Mouse (Mus musculus) lung, embryonic 15.5 days (tissue): ENCODE measurements at regions not wholly inside any gene's neighbourhood (a gene's known extent, or its start where the extent isn't known, plus 50 kb on each side); places are given as distances from the start of the nearest gene placed in this dataset.

Source experiments
- ATAC-seq: fragments of 200-750 bp; cut with Nextera tagmentation; 2 replicates; pipeline ENCODE4 v1.8.0; 2017; ENCODE audit warnings: moderate number of reproducible peaks, borderline replicate concordance; ENCODE audit not compliant: low FRiP score, low TSS enrichment; ENCODE audit errors: extremely low read depth
- H3K27ac ChIP-seq: fragments of 300-500 bp; sonication (generic); 2 replicates; pipeline ENCODE4 v1.5.1; 2015; ENCODE audit warnings: moderate library complexity, mild to moderate bottlenecking, inconsistent platforms
- H3K27me3 ChIP-seq: fragments of 300-500 bp; sonication (generic); 2 replicates; pipeline ENCODE4 v1.6.1; 2015; ENCODE audit warnings: inconsistent platforms
- H3K36me3 ChIP-seq: fragments of 300-500 bp; sonication (generic); 2 replicates; pipeline ENCODE4 v1.6.1; 2015; ENCODE audit warnings: inconsistent platforms
- H3K4me1 ChIP-seq: fragments of 300-500 bp; sonication (generic); 2 replicates; pipeline ENCODE4 v1.6.1; 2015; ENCODE audit warnings: inconsistent platforms
- H3K4me2 ChIP-seq: fragments of 300-500 bp; sonication (generic); 2 replicates; pipeline ENCODE4 v1.6.1; 2015; ENCODE audit warnings: inconsistent platforms, mild to moderate bottlenecking, moderate library complexity
- H3K4me3 ChIP-seq: fragments of 300-500 bp; sonication (generic); 2 replicates; pipeline ENCODE4 v1.5.1; 2015; ENCODE audit warnings: mild to moderate bottlenecking, inconsistent platforms
- H3K9ac ChIP-seq: fragments of 300-500 bp; sonication (generic); 2 replicates; pipeline ENCODE4 v1.6.1; 2015; ENCODE audit warnings: inconsistent platforms
- H3K9me3 ChIP-seq: fragments of 300-500 bp; sonication (generic); 2 replicates; pipeline ENCODE4 v1.6.1; 2016; ENCODE audit warnings: inconsistent platforms
- WGBS: fragments of 180-500 bp; shearing (Covaris S2); methylation state at CpG from one replicate; pipeline ENCODE4 v1.1.7; 2015; 5-methylcytosine and 5-hydroxymethylcytosine counted together

DNA sequence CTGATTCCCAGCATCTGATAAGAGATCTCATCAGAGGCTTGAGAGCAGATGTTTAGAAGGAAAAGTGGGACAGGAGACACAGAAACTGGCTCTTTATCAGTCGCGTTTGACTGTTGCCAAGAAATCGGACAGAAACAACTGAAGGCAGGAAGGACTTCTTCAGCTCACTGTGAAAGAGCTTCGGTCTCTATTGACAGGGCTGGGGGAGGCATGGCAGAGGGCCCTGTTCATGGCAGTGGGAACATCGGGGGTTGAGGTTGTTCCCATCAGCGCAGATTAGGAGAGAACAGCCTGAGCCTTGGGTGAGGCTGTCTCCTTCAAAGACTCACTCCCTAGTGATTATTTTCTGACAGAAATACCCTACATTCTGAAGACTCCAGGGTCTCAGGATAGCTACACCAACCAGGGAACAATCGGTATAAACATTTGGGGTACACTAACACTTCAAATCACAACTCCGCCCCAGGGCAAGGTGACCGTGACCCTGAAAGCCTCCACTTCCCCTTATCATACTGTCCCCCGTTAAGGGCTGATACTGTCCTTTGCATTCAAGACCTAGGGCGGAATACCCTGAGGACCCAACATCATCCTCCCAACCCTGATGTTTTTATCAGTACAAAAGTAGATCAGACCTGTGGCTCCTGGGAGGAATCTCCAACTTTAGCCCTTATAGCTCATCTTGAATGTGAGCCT lies 144.8 kb upstream of the Eci2 start:
- no peak overlapping the region for H3K9ac ChIP-seq
- no peak overlapping the region for H3K4me3 ChIP-seq
- no peak overlapping the region for H3K4me2 ChIP-seq
- no peak overlapping the region for H3K27ac ChIP-seq
- ATAC-seq: no peak
- no peaks in the 10 kb centered on the region for H3K9me3 ChIP-seq
- peaks cover 11% of the 10 kb centered on the region for H3K4me1 ChIP-seq
- 69% methylated on average over 11 of the region's 11 CpGs for WGBS
- H3K27me3 ChIP-seq: no peaks in the 10 kb centered on the region
- no peaks in the 10 kb centered on the region for H3K36me3 ChIP-seq

DNA sequence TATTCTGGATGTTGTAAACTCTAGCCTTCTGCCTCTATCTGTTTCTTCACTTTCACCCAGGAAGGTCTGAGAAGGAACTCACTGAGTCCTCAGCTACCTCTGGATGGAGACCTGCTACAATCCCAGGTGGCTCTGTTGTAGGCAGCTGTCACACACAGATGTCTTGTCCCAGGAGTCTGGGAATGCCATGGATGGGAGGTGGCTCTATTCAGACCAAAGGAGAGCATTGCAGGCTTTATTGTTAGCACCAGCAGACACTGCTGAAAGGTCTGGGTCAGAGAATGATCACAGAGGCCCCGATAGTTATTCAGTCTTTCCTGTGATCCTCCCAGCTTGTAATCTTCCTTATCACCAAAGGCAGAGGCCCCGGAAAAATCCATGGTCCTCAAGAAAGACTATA lies 146.6 kb upstream of the Eci2 start:
- Histone ChIP-seq H3K9me3 (no peaks in the 10 kb centered on the region), H3K4me2 (no peak overlapping the region), H3K4me3 (no peak overlapping the region), H3K27me3 (no peaks in the 10 kb centered on the region), H3K4me1 (no peaks in the 10 kb centered on the region), H3K27ac (no peak overlapping the region), H3K36me3 (no peaks in the 10 kb centered on the region), H3K9ac (no peak overlapping the region)
- 38% methylated on average over 2 of the region's 2 CpGs for WGBS
- ATAC-seq: no peak

GRCm38 (mm10) chr13:35175587-35175986 lies 148.7 kb upstream of the Eci2 start:
- no peak overlapping the region for H3K9ac ChIP-seq

GRCm38 (mm10) chr13:35177305-35177704 lies 150.4 kb upstream of the Eci2 start:
- H3K36me3 ChIP-seq: no peaks in the 10 kb centered on the region
- H3K4me1 ChIP-seq: no peaks in the 10 kb centered on the region
- H3K4me2 ChIP-seq: no peak overlapping the region
- H3K9ac ChIP-seq: no peak overlapping the region
- H3K9me3 ChIP-seq: no peaks in the 10 kb centered on the region
- 45% methylated on average over 2 of the region's 2 CpGs for WGBS
- no peaks in the 10 kb centered on the region for H3K27me3 ChIP-seq
- no peak for ATAC-seq
- H3K4me3 ChIP-seq: no peak overlapping the region
- no peak overlapping the region for H3K27ac ChIP-seq

More at GRCm38 (mm10) chr13:35175587-35175986, 148.7 kb upstream of the Eci2 start:
- H3K4me3 ChIP-seq: no peak overlapping the region
- WGBS: 72% methylated on average over 1 of the region's 1 CpGs
- no peaks in the 10 kb centered on the region for H3K9me3 ChIP-seq
- H3K36me3 ChIP-seq: no peaks in the 10 kb centered on the region
- no peaks in the 10 kb centered on the region for H3K27me3 ChIP-seq
- H3K4me1 ChIP-seq: no peaks in the 10 kb centered on the region
- ATAC-seq: no peak
- no peak overlapping the region for H3K4me2 ChIP-seq
- H3K27ac ChIP-seq: no peak overlapping the region

- H3K27ac ChIP-seq: peak overlapping the region; percentile 16; the same call in 1 of the 2 replicates
- no peaks in the 10 kb centered on the region for H3K27me3 ChIP-seq
- no peak overlapping the region for H3K4me3 ChIP-seq
- peak overlapping the region; percentile 40 for H3K4me2 ChIP-seq
- no peaks in the 10 kb centered on the region for H3K9me3 ChIP-seq
- no peaks in the 10 kb centered on the region for H3K36me3 ChIP-seq
- H3K4me1 ChIP-seq: peaks cover 12% of the 10 kb centered on the region
- no peak overlapping the region for H3K9ac ChIP-seq
- peak; percentile 78 for ATAC-seq
- WGBS: 8% methylated on average over 16 of the region's 16 CpGs
Observed at GRCm38 (mm10) chr13:35189028-35189711, 162.3 kb upstream of the Eci2 start.

DNA sequence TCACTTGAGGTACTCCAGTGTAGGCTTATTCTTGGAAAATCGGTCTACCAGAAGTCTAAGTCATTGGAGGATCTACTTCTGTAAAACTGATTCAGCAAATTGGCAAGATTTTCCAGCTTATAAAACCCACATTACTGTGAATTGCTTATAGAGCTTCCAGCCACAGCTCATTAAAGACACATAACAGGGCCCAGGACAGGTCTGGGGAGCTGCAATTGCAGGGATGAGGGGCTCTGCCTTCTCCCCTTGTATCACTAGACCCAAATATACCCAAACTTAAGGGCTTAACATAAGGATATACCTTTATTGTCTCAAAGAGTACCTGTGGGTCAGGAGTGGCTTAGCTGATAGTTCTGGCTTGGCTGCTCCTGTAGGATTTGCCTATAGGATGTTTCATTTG lies 175.2 kb upstream of the Eci2 start:
- no peak for ATAC-seq
- Histone ChIP-seq H3K27ac (no peak overlapping the region), H3K36me3 (no peaks in the 10 kb centered on the region), H3K4me1 (no peaks in the 10 kb centered on the region), H3K4me3 (no peak overlapping the region), H3K4me2 (no peak overlapping the region), H3K9ac (no peak overlapping the region), H3K9me3 (no peaks in the 10 kb centered on the region), H3K27me3 (no peaks in the 10 kb centered on the region)
- WGBS: 49% methylated on average over 1 of the region's 1 CpGs

DNA sequence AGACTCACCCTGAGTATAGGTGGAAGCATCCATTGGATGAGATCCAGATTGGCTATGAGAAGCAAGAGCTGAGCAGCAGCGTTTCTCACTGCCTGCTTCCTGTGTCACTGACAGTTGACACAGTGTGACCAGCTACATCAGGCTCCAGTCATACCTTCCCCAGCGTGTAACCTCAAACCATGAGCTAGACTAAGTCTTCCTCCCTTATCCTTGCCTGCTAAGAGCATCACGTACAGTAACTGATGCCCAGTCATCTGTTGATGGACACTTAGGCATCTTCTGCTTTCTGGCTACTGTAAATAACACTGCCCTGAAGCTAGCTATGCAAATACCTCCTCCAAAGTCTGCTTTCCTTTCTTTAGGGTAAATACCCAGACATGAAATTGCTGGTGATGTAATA lies 181.4 kb upstream of the Eci2 start:
- no peak for ATAC-seq

GRCm38 (mm10) chr13:35209551-35209950 lies 182.7 kb upstream of the Eci2 start:
- WGBS: 54% methylated on average over 4 of the region's 4 CpGs
- H3K4me3 ChIP-seq: no peak overlapping the region
- no peak overlapping the region for H3K4me2 ChIP-seq
- H3K36me3 ChIP-seq: no peaks in the 10 kb centered on the region
- H3K27me3 ChIP-seq: no peaks in the 10 kb centered on the region
- no peaks in the 10 kb centered on the region for H3K4me1 ChIP-seq
- H3K9ac ChIP-seq: no peak overlapping the region
- no peaks in the 10 kb centered on the region for H3K9me3 ChIP-seq
- H3K27ac ChIP-seq: no peak overlapping the region
- no peak for ATAC-seq

More for the DNA sequence above, 181.4 kb upstream of the Eci2 start:
- no peak overlapping the region for H3K4me3 ChIP-seq
- no peaks in the 10 kb centered on the region for H3K4me1 ChIP-seq
- no peak overlapping the region for H3K27ac ChIP-seq
- WGBS: 75% methylated on average over 3 of the region's 3 CpGs
- no peaks in the 10 kb centered on the region for H3K9me3 ChIP-seq
- H3K4me2 ChIP-seq: no peak overlapping the region
- no peak overlapping the region for H3K9ac ChIP-seq
- H3K27me3 ChIP-seq: no peaks in the 10 kb centered on the region
- no peaks in the 10 kb centered on the region for H3K36me3 ChIP-seq

- no peak overlapping the region for H3K27ac ChIP-seq
- H3K9me3 ChIP-seq: no peaks in the 10 kb centered on the region
- no peaks in the 10 kb centered on the region for H3K36me3 ChIP-seq
- H3K4me2 ChIP-seq: no peak overlapping the region
- ATAC-seq: no peak
- no peaks in the 10 kb centered on the region for H3K4me1 ChIP-seq
- H3K9ac ChIP-seq: no peak overlapping the region
- no peak overlapping the region for H3K4me3 ChIP-seq
- 90% methylated on average over 9 of the region's 9 CpGs for WGBS
- H3K27me3 ChIP-seq: no peaks in the 10 kb centered on the region
Observed at GRCm38 (mm10) chr13:35211834-35212233, 184.9 kb upstream of the Eci2 start.

DNA sequence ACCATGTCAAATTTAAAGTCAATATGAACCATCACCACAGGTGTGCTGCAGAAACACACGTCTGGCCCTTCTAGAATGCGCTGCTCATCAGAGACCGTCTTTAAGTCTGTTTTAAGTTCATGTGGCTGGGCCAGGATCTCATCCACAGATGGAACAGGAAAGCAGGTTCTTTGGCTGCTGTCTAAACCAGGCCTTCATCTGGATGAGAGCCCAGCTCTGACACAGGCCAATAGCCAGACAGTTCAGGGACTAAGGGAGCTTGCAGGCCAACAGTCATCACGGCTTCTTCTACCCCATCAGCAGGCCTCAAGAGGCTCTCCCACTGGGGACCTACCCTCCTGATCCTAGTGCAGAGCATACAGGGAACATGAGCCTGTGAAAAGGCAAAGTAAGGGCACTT lies 185.4 kb upstream of the Eci2 start:
- Histone ChIP-seq H3K9ac (no peak overlapping the region), H3K4me2 (no peak overlapping the region), H3K27me3 (no peaks in the 10 kb centered on the region), H3K9me3 (no peaks in the 10 kb centered on the region), H3K27ac (no peak overlapping the region), H3K36me3 (no peaks in the 10 kb centered on the region), H3K4me3 (no peak overlapping the region), H3K4me1 (no peaks in the 10 kb centered on the region)
- 71% methylated on average over 4 of the region's 4 CpGs for WGBS
- ATAC-seq: no peak

DNA sequence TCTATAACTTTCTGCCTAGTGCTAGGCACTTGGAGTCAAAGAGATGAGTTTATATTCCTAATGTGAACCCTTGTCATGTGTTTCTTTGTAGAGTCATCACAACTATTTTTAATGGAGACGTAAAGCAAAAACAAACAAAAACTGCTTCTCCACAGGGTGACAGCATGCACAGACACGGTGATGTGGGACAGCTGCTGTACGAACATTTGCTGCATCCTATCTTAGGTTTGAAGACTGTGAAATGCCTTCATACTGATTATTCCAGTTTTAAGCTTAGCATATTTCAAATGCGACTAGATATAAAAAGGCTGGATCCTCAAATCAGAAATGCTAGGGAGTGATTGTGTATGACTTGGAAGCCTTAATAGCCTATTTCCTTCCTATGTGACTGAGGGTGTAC lies 187.3 kb upstream of the Eci2 start:
- WGBS: 40% methylated on average over 4 of the region's 4 CpGs
- H3K36me3 ChIP-seq: no peaks in the 10 kb centered on the region
- no peak overlapping the region for H3K4me2 ChIP-seq
- no peaks in the 10 kb centered on the region for H3K9me3 ChIP-seq
- no peak overlapping the region for H3K27ac ChIP-seq
- no peak for ATAC-seq
- no peaks in the 10 kb centered on the region for H3K4me1 ChIP-seq
- H3K4me3 ChIP-seq: no peak overlapping the region
- H3K9ac ChIP-seq: no peak overlapping the region
- no peaks in the 10 kb centered on the region for H3K27me3 ChIP-seq

DNA sequence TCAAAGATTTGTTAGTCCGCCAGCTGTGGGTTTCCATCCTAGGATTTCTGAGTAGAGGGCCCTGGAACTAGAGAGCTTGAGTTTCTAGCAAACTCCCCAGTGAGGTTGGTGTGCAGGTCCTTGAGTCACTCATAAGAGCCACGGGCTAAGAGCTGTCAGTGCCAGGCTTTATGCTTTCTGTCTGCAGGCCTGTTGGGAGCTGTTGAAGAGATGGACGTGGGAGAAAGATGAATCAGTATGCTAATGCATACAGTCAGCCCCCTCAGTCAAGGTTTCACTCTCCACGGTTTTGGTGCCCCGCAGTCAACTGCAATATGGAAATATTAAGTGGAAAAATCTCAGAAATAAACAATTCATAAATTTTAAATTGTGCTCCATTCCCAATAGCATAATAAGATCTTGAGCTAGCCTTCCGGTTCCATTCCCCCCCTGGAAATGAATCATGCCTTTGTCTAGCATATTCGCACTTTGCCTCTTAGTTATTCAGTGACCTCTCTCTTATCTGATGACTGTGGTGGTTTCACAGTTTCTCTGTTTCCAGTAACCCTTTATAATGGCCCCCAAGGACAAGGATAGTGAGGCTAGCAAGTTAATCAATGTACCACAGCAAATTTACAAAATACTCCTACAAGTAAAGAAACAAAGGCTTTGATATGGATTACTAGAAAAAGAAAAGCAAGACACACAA lies 199.4 kb upstream of the Eci2 start:
- Histone ChIP-seq H3K9ac (no peak overlapping the region), H3K36me3 (no peaks in the 10 kb centered on the region), H3K27ac (no peak overlapping the region), H3K9me3 (no peaks in the 10 kb centered on the region), H3K4me3 (no peak overlapping the region), H3K4me2 (no peak overlapping the region), H3K4me1 (no peaks in the 10 kb centered on the region), H3K27me3 (no peaks in the 10 kb centered on the region)
- no peak for ATAC-seq
- 64% methylated on average over 7 of the region's 7 CpGs for WGBS
